Mouse (Mus musculus) left cerebral cortex, adult 6 months (tissue): Measurements from ENCODE around the gene Tbc1d5. TPM values are rescaled to one million over a fixed set of nuclear protein-coding genes. Genes with fewer than 3 reads are reported as not detected.

Source experiments
- long read RNA-seq, 2 experiments: library from polyadenylated mRNA; unstranded; transcript quantifications; one replicate each; pipeline ENCODE4 v2.0.0; 2019 to 2020
- polyA plus RNA-seq: library from polyadenylated mRNA; unstranded; fragments of <200 nt; fragmentation: Nextera tagmentation; gene quantifications from 2 replicates; pipeline ENCODE4 v1.2.3, GENCODE M21; 2021

Tbc1d5 gene
- polyA plus RNA-seq: 5.6 and 5.8 TPM in 2 replicates
- long read RNA-seq, experiment 1, full-length matches to known transcripts: 8 of 39 reads
- long read RNA-seq, experiment 1, partial matches to known transcripts: 7 of 39 reads
- long read RNA-seq, experiment 1, other reads (novel, unspliced or antisense): 24 of 39 reads
- long read RNA-seq, experiment 2, partial matches to known transcripts: 2 of 11 reads
- long read RNA-seq, experiment 2, other reads (novel, unspliced or antisense): 9 of 11 reads

GRCm38 (mm10) chr17:51179195-51179953 lies at the start of gene Tbc1d5:
Tbc1d5 (minus strand) TSS chr17:51179352.

